Mouse (Mus musculus): ENCODE results near the gene Dstyk.

Gene Dstyk

GRCm38 (mm10) chr1:132417319-132418251 is at the start of gene Dstyk:
Gene Dstyk, plus strand, starts transcription at chr1:132417555.
- peak; percentile 96 to 97 for DNase-seq

- peak; percentile 86 to 89 for DNase-seq
These were observed 49.5 kb upstream of the Dstyk start for GRCm38 (mm10) chr1:132367692-132368506.

GRCm38 (mm10) chr1:132370681-132371173 is 46.6 kb upstream of the Dstyk start:
- peak in 1 of 2 experiments; percentile 40 for DNase-seq

GRCm38 (mm10) chr1:132371298-132372081 is 45.9 kb upstream of the Dstyk start:
- peak in 1 of 2 experiments; percentile 43 for DNase-seq

GRCm38 (mm10) chr1:132372354-132372753 is 45.0 kb upstream of the Dstyk start:
- no peak for DNase-seq

GRCm38 (mm10) chr1:132372896-132373534 is 44.3 kb upstream of the Dstyk start:
- no peak for DNase-seq

- DNase-seq, result peak; percentile 70 to 79
These were observed 43.0 kb upstream of the Dstyk start for GRCm38 (mm10) chr1:132374140-132374872.

- DNase-seq, result no peak
These were observed 42.5 kb upstream of the Dstyk start for GRCm38 (mm10) chr1:132374873-132375244.

GRCm38 (mm10) chr1:132375256-132375655 is 42.1 kb upstream of the Dstyk start:
- DNase-seq, result no peak

- peak in 1 of 2 experiments; percentile 55 for DNase-seq
These were observed 40.9 kb upstream of the Dstyk start for GRCm38 (mm10) chr1:132376211-132377054.

- DNase-seq, result peak in 1 of 2 experiments; percentile 27
These were observed 40.3 kb upstream of the Dstyk start for GRCm38 (mm10) chr1:132377055-132377365.

GRCm38 (mm10) chr1:132377811-132378210 is 39.5 kb upstream of the Dstyk start:
- DNase-seq, result no peak

- peak in 1 of 2 experiments; percentile 41 for DNase-seq
These were observed 36.7 kb upstream of the Dstyk start for GRCm38 (mm10) chr1:132380550-132381100.

- no peak for DNase-seq
These were observed 35.4 kb upstream of the Dstyk start for GRCm38 (mm10) chr1:132381929-132382328.

GRCm38 (mm10) chr1:132384001-132384554 is 33.3 kb upstream of the Dstyk start:
- DNase-seq, result no peak

- DNase-seq, result no peak
These were observed 32.1 kb upstream of the Dstyk start for GRCm38 (mm10) chr1:132385266-132385665.

GRCm38 (mm10) chr1:132385711-132386110 is 31.6 kb upstream of the Dstyk start:
- no peak for DNase-seq

- no peak for DNase-seq
These were observed 31.1 kb upstream of the Dstyk start for GRCm38 (mm10) chr1:132386266-132386665.

- no peak for DNase-seq
These were observed 29.4 kb upstream of the Dstyk start for GRCm38 (mm10) chr1:132387943-132388342.

All from kidney, postnatal 4 days (tissue).